Mouse (Mus musculus): ENCODE data around the gene Cxcl9.

Gene Cxcl9

DNA sequence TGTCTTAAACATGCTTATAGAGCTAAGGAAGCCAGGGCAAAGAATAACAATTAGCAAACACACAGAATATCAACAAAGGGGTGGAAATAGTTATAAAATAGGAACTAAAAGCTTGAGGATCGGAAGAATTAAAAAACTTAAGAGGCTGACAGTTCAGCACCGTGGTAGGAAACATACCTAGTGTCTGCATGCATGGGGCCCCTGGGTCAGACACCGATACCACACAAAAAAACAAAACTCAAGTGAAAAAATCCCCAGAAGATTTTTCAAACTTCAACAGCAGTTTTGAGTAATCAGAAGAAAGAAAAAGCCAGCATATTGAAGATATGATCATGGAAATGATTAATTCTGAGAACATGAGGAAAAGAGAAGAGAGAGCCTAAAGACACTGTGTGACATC is 8.9 kb upstream of the Cxcl9 start:
- DNase-seq (ENCODE audit: low spot score) = no peak

DNA sequence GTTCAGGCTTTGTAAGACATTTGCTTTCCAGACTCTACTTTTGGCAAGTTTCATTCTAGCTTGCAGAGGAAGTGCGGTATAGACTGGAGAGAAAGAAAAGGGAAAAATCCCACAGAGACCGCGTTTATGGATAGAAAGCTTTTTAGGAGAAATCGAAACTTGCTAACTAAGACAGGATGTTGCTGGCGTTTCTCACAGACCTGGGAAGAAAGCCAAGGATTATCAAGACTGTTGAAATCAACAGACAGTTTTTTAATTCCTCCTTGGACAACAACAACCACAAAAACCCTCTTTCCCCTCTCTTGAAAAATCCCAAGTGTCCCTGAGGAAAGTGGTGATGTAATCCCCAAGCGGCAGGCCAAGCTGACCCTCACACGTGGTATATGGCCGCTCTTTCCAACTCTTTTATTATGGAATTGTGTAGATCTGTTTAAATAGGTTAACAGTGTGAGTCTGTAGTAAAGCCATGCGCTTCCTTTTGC is 4.5 kb upstream of the Cxcl9 start:
- peak; percentile 50 for DNase-seq (ENCODE audit: low spot score)

DNA sequence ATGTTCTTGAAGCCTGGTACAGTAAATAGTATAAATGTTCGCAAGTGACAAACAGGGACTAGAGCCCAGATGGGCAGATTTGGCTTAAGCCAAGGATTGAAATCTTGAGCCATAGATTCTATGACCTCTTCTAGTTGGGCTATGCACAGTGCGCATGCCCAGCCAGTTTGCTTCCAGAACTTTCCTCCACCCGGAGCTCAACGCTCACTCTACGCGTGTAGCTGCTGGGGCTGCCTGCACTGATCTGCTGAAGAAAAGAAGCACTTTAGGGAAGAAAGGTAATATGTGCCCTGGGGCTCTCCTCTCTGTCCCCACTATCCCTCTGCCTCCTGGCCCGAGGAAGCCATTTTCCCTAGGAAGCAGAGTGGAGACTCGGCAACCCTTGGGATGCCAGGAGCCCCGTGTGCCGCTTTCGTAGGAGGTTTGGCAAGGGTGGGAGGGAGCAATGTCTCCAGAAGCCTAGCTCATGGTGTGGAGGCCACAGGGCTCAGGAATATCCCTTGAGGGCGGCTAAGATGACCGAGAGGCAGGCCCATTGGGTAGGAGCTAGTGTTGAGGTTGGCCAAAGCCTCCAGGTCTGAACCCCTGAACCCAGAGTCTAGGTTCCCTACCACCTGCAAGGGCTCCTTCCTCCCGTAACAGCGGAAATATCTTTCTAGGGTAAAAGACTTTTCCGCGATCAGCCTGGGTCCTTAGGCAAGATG is 3.9 kb upstream of the Cxcl9 start, which contains the start of gene Art3:
Art3 (plus strand) TSS at position 193 of the 704 bp plus-strand sequence.
- no peak for DNase-seq (ENCODE audit: low spot score)

DNA sequence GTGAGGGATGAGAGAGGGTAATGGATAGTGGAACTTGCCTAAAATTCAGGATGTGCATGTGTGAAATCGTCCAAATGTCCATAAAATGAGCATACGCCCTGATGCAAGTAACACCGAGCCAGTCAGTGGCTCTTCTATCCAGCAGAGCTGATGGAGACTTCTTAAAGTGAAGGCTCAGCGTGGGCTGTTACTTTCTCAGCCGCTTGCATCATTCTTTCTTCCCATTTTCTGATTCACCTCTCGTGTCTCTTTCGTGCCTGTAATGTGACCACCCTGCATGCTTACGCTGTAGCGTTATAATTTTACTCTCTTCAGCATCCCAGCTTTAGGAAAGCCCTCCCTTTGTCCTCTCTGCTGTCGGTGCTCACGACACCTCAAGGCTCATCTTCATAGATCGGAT is 3.2 kb upstream of the Cxcl9 start:
- DNase-seq (ENCODE audit: low spot score) = no peak

- no peak for DNase-seq (ENCODE audit: low spot score)
These were observed 512 bp downstream of the Cxcl9 start for GRCm38 (mm10) chr5:92327367-92327766.

GRCm38 (mm10) chr5:92323264-92323663 is 4.6 kb downstream of the Cxcl9 start:
- peak; percentile 62 for DNase-seq (ENCODE audit: low spot score)

- no peak for DNase-seq (ENCODE audit: low spot score)
These were observed 5.3 kb downstream of the Cxcl9 start for GRCm38 (mm10) chr5:92322612-92323011.

- DNase-seq (ENCODE audit: low spot score) = no peak
These were observed 6.1 kb downstream of the Cxcl9 start for GRCm38 (mm10) chr5:92321631-92322400.

DNA sequence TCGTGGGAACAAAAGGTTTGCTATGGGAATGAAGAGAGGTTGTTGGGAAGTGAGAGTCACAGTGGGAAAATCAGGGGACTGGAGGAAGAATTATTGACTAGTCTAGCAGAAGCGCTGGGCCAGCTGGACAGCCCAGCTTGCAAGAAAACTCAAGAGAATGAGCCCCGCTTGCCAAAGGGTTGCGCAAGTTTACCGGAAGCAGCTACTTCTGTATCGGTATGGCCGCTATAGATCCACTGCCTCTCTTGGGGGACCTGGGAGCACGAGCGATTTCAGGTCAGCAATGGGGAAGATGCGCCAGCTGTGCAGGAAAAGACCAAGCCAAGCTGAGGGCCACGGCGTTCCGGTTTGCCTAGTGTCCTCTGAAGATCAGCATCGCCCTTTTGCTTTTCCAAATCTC is 9.3 kb downstream of the Cxcl9 start:
- no peak for DNase-seq (ENCODE audit: low spot score)

DNA sequence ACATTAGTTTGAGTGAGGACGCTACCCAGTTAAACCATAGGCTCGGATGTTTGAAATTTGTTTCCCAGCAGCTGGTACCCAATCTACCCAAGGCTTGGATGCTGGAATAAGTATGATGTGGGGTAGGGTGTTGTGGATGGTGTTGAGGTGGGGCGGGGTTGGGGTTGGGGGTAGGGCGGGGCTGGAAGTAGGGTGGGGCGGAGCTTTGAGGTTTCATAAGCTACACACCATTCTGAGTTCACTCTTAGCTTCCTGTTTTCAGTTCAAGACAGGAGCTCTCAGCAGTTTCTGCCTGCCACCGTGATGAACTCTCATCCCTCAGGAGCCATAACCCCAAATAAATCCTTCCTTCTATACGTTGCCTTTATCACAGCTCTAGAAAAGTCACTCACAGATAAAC is 9.8 kb downstream of the Cxcl9 start:
- DNase-seq (ENCODE audit: low spot score) = no peak

GRCm38 (mm10) chr5:92313776-92314175 is 14.1 kb downstream of the Cxcl9 start:
- DNase-seq (ENCODE audit: low spot score) = no peak

- peak; percentile 64 for DNase-seq (ENCODE audit: low spot score)
These were observed 15.7 kb downstream of the Cxcl9 start for GRCm38 (mm10) chr5:92312046-92312715.

- peak; percentile 86 for DNase-seq (ENCODE audit: low spot score)
These were observed 18.0 kb downstream of the Cxcl9 start, which contains the start of gene Sdad1 for GRCm38 (mm10) chr5:92309681-92310511. TSS of gene Sdad1 (minus strand) at chr5:92310479.

DNA sequence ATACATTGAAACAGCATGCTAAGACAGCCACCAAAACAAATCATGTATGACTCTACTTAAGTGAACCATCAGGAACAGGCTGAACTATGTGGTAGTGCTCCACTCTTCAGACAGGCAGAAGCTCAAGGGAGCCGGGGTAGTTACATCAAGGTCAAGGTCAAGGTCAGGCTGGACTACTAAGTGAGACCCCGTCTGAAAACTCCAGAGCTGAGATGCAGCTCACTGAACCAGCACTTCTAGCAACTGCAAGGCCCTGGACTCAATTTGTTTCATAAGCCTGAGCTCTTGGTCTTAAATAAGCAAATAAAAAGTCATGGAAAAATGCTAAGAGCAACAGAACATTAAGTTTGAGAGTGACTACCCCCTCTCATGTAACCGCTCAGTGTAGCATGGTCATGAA is 23.6 kb downstream of the Cxcl9 start:
- DNase-seq (ENCODE audit: low spot score) = no peak

DNA sequence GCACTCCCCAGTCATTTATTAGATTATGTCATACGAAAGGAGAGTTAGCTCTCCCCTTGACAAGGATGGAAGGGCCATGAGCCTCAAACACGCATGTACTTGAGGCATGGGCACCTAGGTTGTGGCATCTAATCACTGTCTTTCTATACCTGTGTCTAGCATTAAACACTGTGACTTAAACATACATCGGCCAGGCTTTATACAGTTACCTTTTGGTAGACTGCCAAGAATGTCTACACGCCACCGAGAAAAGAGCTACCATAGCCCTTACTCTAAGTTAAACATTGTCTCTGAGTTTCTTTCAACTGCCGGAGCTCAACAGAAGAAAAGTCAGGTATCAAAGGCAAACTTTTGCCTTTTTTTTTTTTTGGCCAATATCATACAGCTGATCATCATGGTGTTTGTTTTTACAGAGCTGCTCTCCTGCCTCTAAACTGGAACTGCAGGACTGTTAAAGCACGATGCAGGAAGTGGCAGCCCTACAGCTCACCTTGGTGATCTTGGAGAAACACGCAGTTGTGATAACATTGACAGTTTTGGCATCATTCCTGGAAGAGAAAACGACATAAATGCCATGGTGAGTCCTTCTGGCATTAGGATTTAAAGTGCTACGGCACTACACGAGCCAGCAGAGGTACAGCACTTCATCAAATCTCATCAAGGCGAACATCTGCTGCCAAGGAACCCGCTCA is 25.6 kb downstream of the Cxcl9 start:
- DNase-seq (ENCODE audit: low spot score) = no peak

DNA sequence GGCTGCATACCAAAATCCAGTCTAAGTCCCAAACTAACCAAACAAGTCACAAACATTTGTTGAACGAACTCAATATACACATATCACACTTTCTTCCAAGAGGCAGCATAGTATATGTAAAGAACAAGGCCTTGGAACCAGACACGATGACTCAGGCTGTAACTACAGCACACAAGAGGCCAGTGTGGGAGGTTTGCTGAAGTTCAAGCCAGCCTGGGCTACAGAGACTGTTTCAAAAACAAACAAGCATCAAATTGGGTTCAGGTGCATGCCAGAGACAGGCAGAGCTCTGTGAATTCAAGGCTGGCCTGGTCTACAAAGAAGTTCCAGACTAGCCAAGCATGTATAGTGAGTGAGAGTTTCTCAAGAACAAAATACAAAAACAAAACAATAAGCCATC is 33.4 kb downstream of the Cxcl9 start:
- DNase-seq (ENCODE audit: low spot score) = no peak

DNA sequence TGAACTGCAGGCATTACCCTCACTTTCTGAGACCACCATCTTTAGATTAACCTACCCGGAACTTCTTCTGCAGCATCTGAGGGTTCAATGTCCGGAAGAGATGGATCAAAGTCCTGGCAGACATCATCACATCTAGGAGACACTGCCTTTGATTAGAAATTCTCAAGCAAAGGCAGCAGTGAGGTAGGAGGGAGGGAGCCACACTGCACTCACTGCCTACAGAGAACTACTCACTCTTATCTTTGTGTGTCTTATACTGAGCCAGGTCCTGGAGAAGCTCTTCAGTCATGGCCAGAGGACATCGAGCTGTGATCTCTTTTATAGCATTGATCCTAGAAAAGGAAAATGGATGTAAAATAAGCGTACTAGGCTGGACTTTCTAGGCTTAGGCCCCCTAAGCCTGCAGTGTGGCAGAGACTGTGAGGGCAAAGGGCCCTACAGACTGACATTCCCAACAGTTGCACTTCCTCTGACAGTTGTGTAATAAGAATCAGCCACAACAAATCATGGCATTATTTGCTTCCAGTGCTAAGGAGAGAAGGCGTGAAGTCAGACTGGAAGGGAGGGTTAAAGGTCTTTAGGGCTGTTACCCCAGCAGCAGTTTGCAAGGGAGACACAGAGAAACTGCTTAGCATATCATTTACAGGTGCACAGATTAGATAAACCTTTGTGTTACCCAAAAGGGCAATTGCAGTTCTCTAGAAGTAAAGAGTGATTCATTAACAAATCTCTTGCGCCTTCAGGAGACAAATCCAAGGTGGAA is 36.0 kb downstream of the Cxcl9 start:
- no peak for DNase-seq (ENCODE audit: low spot score)

DNA sequence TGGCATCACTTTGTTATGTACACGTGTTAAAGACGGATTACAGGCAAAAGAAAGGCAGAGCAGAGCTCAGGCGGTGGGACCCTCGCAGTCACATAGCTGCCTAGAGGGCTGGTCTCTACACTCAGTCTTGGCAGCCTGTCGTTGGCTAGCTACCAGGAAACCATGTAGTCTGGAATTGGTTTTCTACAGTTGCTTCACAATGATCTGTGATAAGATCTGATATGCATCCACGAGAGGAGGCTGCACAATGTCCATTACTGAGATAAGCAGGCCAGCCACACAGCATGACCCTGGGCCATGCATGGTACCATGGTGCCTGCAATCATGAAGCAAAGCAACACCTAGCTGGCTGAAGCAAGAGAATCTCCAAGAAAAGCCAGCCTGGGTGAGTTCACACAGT is 40.0 kb downstream of the Cxcl9 start:
- no peak for DNase-seq (ENCODE audit: low spot score)

GRCm38 (mm10) chr5:92283107-92283506 is 44.8 kb downstream of the Cxcl9 start:
- no peak for DNase-seq (ENCODE audit: low spot score)

- DNase-seq (ENCODE audit: low spot score) = no peak
These were observed 45.3 kb downstream of the Cxcl9 start for GRCm38 (mm10) chr5:92282571-92282970.

Data from ovary, adult 18-20 months (tissue).